Mouse (Mus musculus) inflammation-experienced regulatory T-cells, adult 6 months (primary cell): ENCODE data around the gene Mthfd2. TPM values are rescaled to one million over a fixed set of nuclear protein-coding genes. Genes with fewer than 3 reads are reported as not detected.

Experiments
- ATAC-seq: one replicate; pipeline ENCODE4 v1.8.0; 2017
- polyA plus RNA-seq, 3 experiments: library from polyadenylated mRNA; unstranded; fragments of 100-300 nt; shearing (Covaris generic); gene quantifications; one replicate each; pipeline ENCODE4 v1.2.1; 2017

Gene Mthfd2
- polyA plus RNA-seq, 3 experiments from 2014 or later, result 129 to 140 (median 134) TPM

- ATAC-seq, result no peak
Observed at GRCm38 (mm10) chr6:83267616-83268015, 58.1 kb downstream of the Mthfd2 start.

GRCm38 (mm10) chr6:83265653-83266052 lies 60.1 kb downstream of the Mthfd2 start:
- no peak for ATAC-seq

GRCm38 (mm10) chr6:83265253-83265652 lies 60.5 kb downstream of the Mthfd2 start:
- ATAC-seq, result no peak

- no peak for ATAC-seq
Observed at GRCm38 (mm10) chr6:83264516-83264915, 61.2 kb downstream of the Mthfd2 start.

Other genes with a start within 250 kb of the Mthfd2 start
- 10 to 100 TPM; 37.0 to 49.3 (median 49.1) TPM for gene Pcgf1, start 248.0 kb downstream of the Mthfd2 start, polyA plus RNA-seq
- not detected for gene Lbx2, start 239.5 kb downstream of the Mthfd2 start, polyA plus RNA-seq
- 1 to 10 TPM in 1 of 3 experiments, under 1 TPM in 1, not detected in 1; 0.79 to 3.2 TPM for gene Ccdc142, start 224.3 kb downstream of the Mthfd2 start, polyA plus RNA-seq
- 1 to 10 TPM in 2 of 3 experiments, under 1 TPM in 1; 0.82 to 1.1 (median 1.1) TPM for gene Gm42688, start 224.3 kb downstream of the Mthfd2 start, polyA plus RNA-seq
- 10 to 100 TPM; 60.0 to 78.3 (median 66.2) TPM for gene Mrpl53, start 216.9 kb downstream of the Mthfd2 start, polyA plus RNA-seq
- 10 to 100 TPM in 2 of 3 experiments, 1 to 10 TPM in 1; 7.7 to 13.3 (median 12.9) TPM for gene Mogs, start 210.4 kb downstream of the Mthfd2 start, polyA plus RNA-seq
- 10 to 100 TPM; 25.1 to 28.9 (median 28.3) TPM for gene Wbp1, start 204.3 kb downstream of the Mthfd2 start, polyA plus RNA-seq
- 1 to 10 TPM in 2 of 3 experiments, not detected in 1; 1.0 to 2.8 TPM for gene Ino80b, start 200.5 kb downstream of the Mthfd2 start, polyA plus RNA-seq
- gene Rtkn, start 190.4 kb downstream of the Mthfd2 start, polyA plus RNA-seq, result 1 to 10 TPM in 1 of 3 experiments, not detected in 2; 3.7 TPM
- gene Wdr54, start 169.5 kb downstream of the Mthfd2 start, polyA plus RNA-seq, result under 1 TPM in 2 of 3 experiments, not detected in 1; 0.19 to 0.48 TPM
- not detected for gene 1700003E16Rik, start 169.5 kb downstream of the Mthfd2 start, polyA plus RNA-seq
- 10 to 100 TPM; 15.5 to 21.0 (median 16.1) TPM for gene Dctn1, start 160.0 kb downstream of the Mthfd2 start, polyA plus RNA-seq
- gene Slc4a5, start 106.1 kb downstream of the Mthfd2 start, polyA plus RNA-seq, result under 1 TPM in 2 of 3 experiments, not detected in 1; 0.49 to 0.59 TPM
- 10 to 100 TPM; 57.7 to 67.7 (median 63.5) TPM for gene Mob1a, start 108 bp upstream of the Mthfd2 start, polyA plus RNA-seq
- 10 to 100 TPM; 59.4 to 85.5 (median 73.8) TPM for gene Bola3, start 23.2 kb upstream of the Mthfd2 start, polyA plus RNA-seq
- gene Tet3, start 133.2 kb upstream of the Mthfd2 start, polyA plus RNA-seq, result 10 to 100 TPM; 13.2 to 19.4 (median 18.7) TPM
- gene Dguok, start 181.1 kb upstream of the Mthfd2 start, polyA plus RNA-seq, result 100 to 1,000 TPM in 1 of 3 experiments, 10 to 100 TPM in 2; 60.1 to 100 (median 87.6) TPM
- 10 to 100 TPM; 25.8 to 52.0 (median 35.3) TPM for gene Actg2, start 210.4 kb upstream of the Mthfd2 start, polyA plus RNA-seq
- 10 to 100 TPM; 30.8 to 48.3 (median 33.1) TPM for gene Stambp, start 246.8 kb upstream of the Mthfd2 start, polyA plus RNA-seq